Mouse (Mus musculus) hindlimb bud, embryonic 11.5 days (tissue): ENCODE data around the gene A3galt2.

ENCODE experiments used
- DNase-seq: peaks from one replicate; pipeline ENCODE4 v3.0.0-alpha.2; 2012; ENCODE audit warnings: low read depth, low spot score; ENCODE audit errors: extremely low spot score

A3galt2 gene

GRCm38 (mm10) chr4:128752031-128752757, 3.0 kb upstream of the A3galt2 start:
- no peak for DNase-seq

GRCm38 (mm10) chr4:128753571-128753970, 1.6 kb upstream of the A3galt2 start:
- DNase-seq: no peak

- no peak for DNase-seq
Measured at GRCm38 (mm10) chr4:128755900-128756299, 736 bp downstream of the A3galt2 start.

GRCm38 (mm10) chr4:128759214-128759613, 4.0 kb downstream of the A3galt2 start:
- DNase-seq: no peak

- DNase-seq: no peak
Measured at GRCm38 (mm10) chr4:128760029-128760428, 4.9 kb downstream of the A3galt2 start.

GRCm38 (mm10) chr4:128766929-128767328, 11.8 kb downstream of the A3galt2 start:
- DNase-seq: no peak

- DNase-seq: no peak
Measured at GRCm38 (mm10) chr4:128768120-128768519, 13.0 kb downstream of the A3galt2 start.

- DNase-seq: no peak
Measured at GRCm38 (mm10) chr4:128769569-128770355, 14.6 kb downstream of the A3galt2 start.

GRCm38 (mm10) chr4:128770698-128771097, 15.5 kb downstream of the A3galt2 start:
- no peak for DNase-seq

GRCm38 (mm10) chr4:128773820-128774219, 18.7 kb downstream of the A3galt2 start:
- DNase-seq: no peak

GRCm38 (mm10) chr4:128774467-128774866, 19.3 kb downstream of the A3galt2 start:
- DNase-seq: peak; percentile 20

- DNase-seq: peak; percentile 46
Measured at GRCm38 (mm10) chr4:128776568-128777289, 21.6 kb downstream of the A3galt2 start.

- no peak for DNase-seq
Measured at GRCm38 (mm10) chr4:128777593-128777992, 22.4 kb downstream of the A3galt2 start.

- no peak for DNase-seq
Measured at GRCm38 (mm10) chr4:128782037-128782436, 26.9 kb downstream of the A3galt2 start.

GRCm38 (mm10) chr4:128782645-128783044, 27.5 kb downstream of the A3galt2 start:
- DNase-seq: no peak

- DNase-seq: no peak
Measured at GRCm38 (mm10) chr4:128784950-128785631, 29.9 kb downstream of the A3galt2 start.

GRCm38 (mm10) chr4:128785921-128786654, 30.9 kb downstream of the A3galt2 start:
- no peak for DNase-seq

GRCm38 (mm10) chr4:128787023-128787939, 32.1 kb downstream of the A3galt2 start:
- no peak for DNase-seq

- no peak for DNase-seq
Measured at GRCm38 (mm10) chr4:128788108-128788507, 32.9 kb downstream of the A3galt2 start.
